Mouse (Mus musculus) urinary bladder, postnatal 4 days (tissue): ENCODE data around the gene Ccdc84.
"Not testable (repeated sequence)": the region's sequence is repeated elsewhere in the genome, so short reads cannot be mapped to it uniquely, and the experiment has no call there.

Experiments
- DNase-seq, 2 experiments: peaks; one replicate each; pipeline ENCODE4 v3.0.0; 2021 to 2022; ENCODE audit warnings: low spot score in 2 of 2

Ccdc84 gene

GRCm38 (mm10) chr9:44408693-44409092, 9.7 kb downstream of the Ccdc84 start:
- not testable (repeated sequence) for DNase-seq

DNA sequence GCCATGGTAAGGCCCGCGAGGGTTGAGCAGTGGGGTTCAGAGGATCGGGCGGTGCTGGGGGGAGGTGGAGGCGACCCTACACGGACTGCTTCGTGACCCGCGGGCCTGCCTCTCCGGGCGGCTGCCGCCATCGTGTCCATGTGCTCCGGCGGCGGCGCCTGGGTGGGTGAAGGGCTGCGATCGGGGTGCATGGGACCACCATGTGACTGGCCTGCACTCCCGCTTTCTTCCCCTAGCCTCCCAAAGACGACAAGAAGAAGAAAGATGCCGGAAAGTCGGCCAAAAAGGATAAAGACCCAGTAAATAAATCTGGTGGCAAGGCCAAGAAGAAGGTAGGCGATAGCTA, 10.6 kb downstream of the Ccdc84 start:
- DNase-seq, result no peak

DNA sequence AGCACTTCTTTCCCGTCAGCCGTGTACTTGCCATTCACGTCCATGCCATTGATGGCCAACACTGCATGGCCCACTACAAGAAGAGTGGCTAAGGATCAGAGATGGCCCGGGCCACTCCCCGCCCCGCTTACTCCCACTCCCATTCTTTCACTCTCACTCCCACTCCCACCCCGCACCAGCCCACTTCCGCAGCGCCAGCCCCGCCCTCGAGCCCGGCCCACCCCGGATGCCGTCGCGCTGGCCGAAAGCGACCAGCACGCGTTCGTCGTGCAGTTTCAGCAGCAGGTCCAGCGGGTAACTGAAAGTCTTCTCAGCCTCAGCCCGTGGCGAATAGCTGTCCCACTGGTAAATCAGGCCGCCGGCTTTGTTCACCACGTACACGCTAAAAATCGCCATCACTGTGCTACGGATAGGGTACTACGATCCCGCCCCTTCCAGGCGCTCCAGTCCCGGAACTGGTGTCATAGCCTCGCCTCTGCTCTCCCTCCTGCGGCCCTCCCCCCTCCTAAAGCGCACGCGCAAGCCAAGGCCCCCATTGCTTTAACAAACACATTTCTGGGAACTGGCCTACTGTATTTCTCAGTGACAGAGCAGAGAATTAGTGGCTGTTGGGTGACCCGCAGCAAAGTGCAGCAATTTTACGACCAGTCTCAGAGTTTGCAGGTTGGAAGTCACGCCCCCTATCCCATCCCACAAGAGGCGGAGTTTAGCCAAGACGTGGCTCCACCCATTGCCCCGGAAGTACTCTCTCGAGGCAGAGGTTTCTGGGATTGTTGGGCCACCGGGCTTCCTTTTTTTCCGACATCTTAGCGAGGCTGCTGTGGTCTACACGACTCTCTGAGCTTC, 11.2 kb downstream of the Ccdc84 start, which contains the start of the genes Rps25 and Trappc4:
Rps25 (plus strand) TSS at position 234 of the 846 bp plus-strand sequence.
Trappc4 (minus strand) TSS at position 695 of the 846 bp plus-strand sequence.
- DNase-seq, result peak; percentile 90 to 93

GRCm38 (mm10) chr9:44405011-44405410, 13.4 kb downstream of the Ccdc84 start:
- DNase-seq, result no peak

GRCm38 (mm10) chr9:44401081-44401480, 17.3 kb downstream of the Ccdc84 start:
- DNase-seq, result no peak

GRCm38 (mm10) chr9:44399795-44400114, 18.6 kb downstream of the Ccdc84 start:
- DNase-seq, result no peak

- DNase-seq, result no peak
These were observed 19.1 kb downstream of the Ccdc84 start for GRCm38 (mm10) chr9:44399114-44399794.

DNA sequence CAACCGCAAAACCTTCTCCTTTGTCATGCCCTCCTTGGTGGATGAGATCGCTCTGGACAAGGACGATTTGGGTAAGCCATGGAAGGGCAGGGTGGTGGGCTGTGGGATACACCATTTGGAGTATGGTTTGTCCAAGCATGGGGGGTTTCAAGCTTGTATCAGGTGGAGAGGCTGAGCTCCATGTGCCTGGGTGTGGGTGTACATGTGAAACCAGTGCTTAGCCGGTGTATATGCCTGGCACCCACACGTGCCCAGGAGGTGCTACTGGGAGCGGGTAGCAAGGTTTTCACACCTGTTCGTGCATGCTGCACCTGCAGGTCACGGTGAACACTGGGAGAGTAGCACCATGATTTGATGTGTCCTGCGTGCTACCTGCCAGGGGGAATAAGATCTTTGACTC, 19.8 kb downstream of the Ccdc84 start:
- no peak for DNase-seq

DNA sequence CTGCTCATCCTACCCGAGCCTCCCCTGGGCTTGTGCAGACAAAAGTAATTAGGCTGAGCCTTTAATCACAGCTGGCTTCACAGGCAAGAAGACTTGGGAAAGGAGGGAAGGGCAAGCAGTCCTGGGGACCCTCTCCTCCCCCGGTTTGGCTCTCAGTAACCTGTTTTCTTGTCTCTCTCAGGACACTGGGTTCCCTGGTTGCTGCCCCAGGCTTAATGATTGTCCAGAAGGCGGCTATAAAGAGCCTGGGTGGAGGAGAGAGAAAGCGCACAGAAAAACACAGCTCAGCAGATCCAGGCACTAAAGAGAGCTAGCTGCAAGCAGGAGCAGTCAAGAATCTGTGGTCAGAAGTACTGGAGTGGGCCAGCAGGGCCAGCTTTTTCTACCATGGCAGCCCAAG, 20.3 kb downstream of the Ccdc84 start:
- DNase-seq, result no peak

- peak; percentile 92 for DNase-seq
These were observed 21.5 kb downstream of the Ccdc84 start, which contains the start of gene Slc37a4 for GRCm38 (mm10) chr9:44396684-44397411. Gene Slc37a4 (plus strand): TSS chr9:44396852.

GRCm38 (mm10) chr9:44391466-44391865, 26.9 kb downstream of the Ccdc84 start:
- peak; percentile 59 to 86 for DNase-seq

DNA sequence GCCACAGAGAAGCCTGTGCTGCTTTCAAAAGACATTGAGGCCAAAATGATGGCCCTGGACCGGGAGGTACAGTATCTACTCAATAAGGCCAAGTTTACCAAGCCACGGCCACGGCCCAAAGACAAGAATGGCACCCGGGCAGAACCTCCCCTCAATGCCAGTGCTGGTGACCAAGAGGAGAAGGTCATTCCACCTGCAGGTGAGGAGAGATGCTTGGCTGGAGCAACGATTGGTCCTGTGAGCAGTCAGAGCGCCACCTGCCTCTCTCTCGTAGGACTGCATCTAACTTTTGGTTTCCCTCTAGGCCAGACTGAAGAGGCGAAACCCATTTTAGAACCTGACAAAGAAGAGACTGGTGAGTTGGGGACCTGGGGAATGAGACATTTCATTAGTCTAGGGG, 29.1 kb downstream of the Ccdc84 start:
- DNase-seq, result peak in 1 of 2 experiments; percentile 62

DNA sequence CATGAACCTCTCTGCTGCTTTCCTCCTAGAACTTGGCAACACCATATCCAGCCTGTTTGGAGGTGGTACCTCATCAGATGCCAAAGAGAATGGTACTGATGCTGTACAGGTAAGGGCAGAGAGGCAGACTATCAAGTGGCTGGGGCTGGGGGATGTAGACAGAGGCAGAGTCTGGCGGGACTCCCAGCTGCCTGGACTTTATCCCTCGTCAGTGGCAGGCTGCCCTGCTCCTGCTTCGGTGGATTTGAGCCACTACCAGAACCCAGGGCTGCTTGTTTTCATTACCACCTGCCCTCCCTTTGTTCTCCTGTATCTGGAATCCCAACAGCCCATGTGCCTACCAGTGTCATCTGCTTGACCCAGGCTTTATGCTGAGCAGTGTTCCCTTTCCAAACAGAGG, 31.1 kb downstream of the Ccdc84 start:
- DNase-seq, result no peak

DNA sequence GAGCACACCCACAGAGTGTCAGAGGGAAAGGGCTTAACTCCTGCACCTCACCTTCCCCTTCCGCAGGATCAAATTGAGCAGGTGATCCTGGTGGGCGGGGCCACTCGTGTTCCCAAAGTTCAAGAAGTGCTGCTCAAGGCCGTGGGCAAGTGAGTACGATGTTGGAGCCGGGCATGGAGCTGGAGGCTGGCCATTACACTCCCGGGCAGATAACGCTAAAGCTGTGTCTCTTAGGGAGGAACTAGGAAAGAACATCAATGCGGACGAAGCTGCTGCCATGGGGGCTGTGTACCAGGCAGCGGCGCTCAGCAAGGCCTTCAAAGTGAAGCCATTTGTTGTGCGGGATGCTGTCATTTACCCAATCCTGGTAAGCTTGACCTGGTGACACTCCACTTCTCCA, 33.8 kb downstream of the Ccdc84 start:
- no peak for DNase-seq

DNA sequence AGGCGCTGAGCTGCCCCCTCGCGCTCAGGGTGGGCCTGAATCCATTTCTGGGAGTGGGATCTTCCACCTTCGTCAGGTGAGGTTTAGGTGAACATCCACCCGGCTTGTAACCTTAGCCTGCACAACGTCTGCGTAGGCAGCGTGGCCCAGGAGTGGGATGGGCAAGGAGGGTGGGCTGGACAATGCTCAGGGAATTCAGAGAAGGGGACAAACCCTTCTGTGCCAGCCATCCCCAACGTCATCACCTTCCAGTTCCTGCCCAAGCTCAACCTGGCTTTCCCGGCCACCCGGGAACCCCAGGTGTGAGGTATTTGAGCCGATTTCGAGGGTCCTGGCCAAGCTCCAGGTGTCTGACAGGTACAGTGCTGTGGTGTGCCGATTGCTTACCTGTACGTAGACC, 38.5 kb downstream of the Ccdc84 start:
- DNase-seq, result no peak

GRCm38 (mm10) chr9:44379054-44379834, 39.1 kb downstream of the Ccdc84 start, which contains the start of gene Hyou1:
Gene Hyou1 (plus strand): TSS chr9:44379490.
- DNase-seq, result peak; percentile 98 to 99

GRCm38 (mm10) chr9:44378153-44378730, 40.1 kb downstream of the Ccdc84 start:
- no peak for DNase-seq

DNA sequence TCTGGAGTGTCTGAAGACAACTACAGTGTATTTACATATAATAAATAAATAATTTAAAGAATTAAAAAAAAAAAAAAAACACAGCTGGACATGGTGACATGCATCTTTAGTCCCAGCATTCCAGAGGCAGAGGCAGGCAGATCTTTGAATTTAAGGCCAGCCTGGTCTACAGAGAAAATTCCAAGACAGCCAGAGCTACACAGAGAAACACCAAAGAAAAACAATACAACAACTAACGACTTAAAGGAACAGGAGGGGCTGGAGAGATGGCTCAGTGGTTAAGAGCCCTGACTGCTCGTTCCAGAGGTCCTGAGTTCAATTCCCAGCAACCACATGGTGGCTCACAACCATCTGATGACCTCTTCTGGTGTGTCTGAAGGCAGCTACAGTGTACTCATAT, 41.0 kb downstream of the Ccdc84 start:
- not testable (repeated sequence) for DNase-seq

GRCm38 (mm10) chr9:44376141-44376540, 42.2 kb downstream of the Ccdc84 start:
- DNase-seq, result no peak

GRCm38 (mm10) chr9:44373386-44373785, 45.0 kb downstream of the Ccdc84 start:
- no peak for DNase-seq

DNA sequence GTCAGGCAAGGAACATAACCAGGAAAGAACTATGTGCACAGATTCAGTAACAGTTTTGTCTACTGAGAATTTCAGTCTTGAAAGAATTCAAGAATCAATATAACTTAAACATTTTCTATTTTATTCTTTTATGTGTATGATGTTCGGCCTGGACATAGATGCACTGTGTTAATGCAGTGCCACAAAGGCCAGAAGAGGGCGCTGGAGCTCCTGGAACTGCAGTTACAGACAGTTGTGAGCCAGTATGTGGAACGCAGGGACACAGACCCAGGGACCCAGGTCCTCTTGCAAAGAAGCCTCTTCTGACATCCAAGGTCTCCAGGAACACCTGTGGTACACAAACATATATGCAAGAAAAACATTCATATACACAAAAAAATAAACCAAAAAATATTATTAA, 53.9 kb downstream of the Ccdc84 start:
- DNase-seq, result no peak
